Mouse (Mus musculus) heart, embryonic 10.5 days (tissue): ENCODE data around the gene Isca2. TPM values are rescaled to one million over a fixed set of nuclear protein-coding genes. Genes with fewer than 3 reads are reported as not detected.

Source experiments
- DNase-seq: peaks from one replicate; pipeline ENCODE4 v3.0.0-alpha.2; 2017; ENCODE audit warnings: low spot score
- H3K27ac ChIP-seq: fragments of 300-500 bp; sonication (generic); 2 replicates; pipeline ENCODE4 v1.5.1; 2016; ENCODE audit warnings: mild to moderate bottlenecking
- H3K27me3 ChIP-seq: fragments of 300-500 bp; sonication (generic); 2 replicates; pipeline ENCODE4 v1.6.1; 2016; ENCODE audit warnings: mild to moderate bottlenecking; ENCODE audit not compliant: poor library complexity, insufficient read depth, severe bottlenecking
- H3K36me3 ChIP-seq: fragments of 300-500 bp; sonication (generic); 2 replicates; pipeline ENCODE4 v1.6.1; 2016; ENCODE audit warnings: mild to moderate bottlenecking, moderate library complexity
- H3K4me1 ChIP-seq: fragments of 300-500 bp; sonication (generic); 2 replicates; pipeline ENCODE4 v1.6.1; 2016; ENCODE audit warnings: mild to moderate bottlenecking
- H3K4me3 ChIP-seq: fragments of 300-500 bp; sonication (generic); 2 replicates; pipeline ENCODE4 v1.5.1; 2016; ENCODE audit warnings: mild to moderate bottlenecking, moderate library complexity
- H3K9me3 ChIP-seq: fragments of 300-500 bp; sonication (generic); 2 replicates; pipeline ENCODE4 v1.6.1; 2016; ENCODE audit warnings: mild to moderate bottlenecking, moderate library complexity
- WGBS: fragments of 180-500 bp; shearing (Covaris S2); methylation state at CpG from one replicate; pipeline ENCODE4 v1.1.7; 2016; 5-methylcytosine and 5-hydroxymethylcytosine counted together
- polyA plus RNA-seq: library from polyadenylated mRNA; unstranded; fragments of >200 nt; fragmentation: Nextera tagmentation; extraction: Ambion mirVana; gene quantifications from 2 replicates; pipeline ENCODE4 v1.2.1, GENCODE M21; 2016

Isca2 gene
- 142 and 145 TPM in 2 replicates for polyA plus RNA-seq

- no peaks in the 10 kb centered on the region for H3K27me3 ChIP-seq
- under 1% methylated on average over 50 of the region's 50 CpGs for WGBS
- H3K4me3 ChIP-seq, result peak within 1 kb of the TSS; percentile 75
- peaks cover 16% of the 10 kb centered on the region for H3K4me1 ChIP-seq
- no peaks in the 10 kb centered on the region for H3K9me3 ChIP-seq
- peaks cover 16% of the 10 kb centered on the region; the same call in 1 of the 2 replicates for H3K36me3 ChIP-seq
- DNase-seq, result peak; percentile 99
- H3K27ac ChIP-seq, result peak within 1 kb of the TSS; percentile 95
Observed at GRCm38 (mm10) chr12:84772726-84773441, at the start of gene Isca2, which contains the start of gene Npc2. TSS of gene Isca2 (plus strand) at chr12:84773251. TSS of gene Npc2 (minus strand) at chr12:84773152.

GRCm38 (mm10) chr12:84726391-84726790 lies 46.7 kb upstream of the Isca2 start:
- DNase-seq, result no peak
- H3K27ac ChIP-seq, result no peak overlapping the region
- H3K36me3 ChIP-seq, result no peaks in the 10 kb centered on the region
- H3K9me3 ChIP-seq, result no peaks in the 10 kb centered on the region
- no peaks in the 10 kb centered on the region for H3K27me3 ChIP-seq
- H3K4me1 ChIP-seq, result peaks cover 10% of the 10 kb centered on the region; the same call in 1 of the 2 replicates
- 78% methylated on average over 4 of the region's 4 CpGs for WGBS
- no peak overlapping the region for H3K4me3 ChIP-seq

GRCm38 (mm10) chr12:84726986-84727385 lies 46.1 kb upstream of the Isca2 start:
- WGBS, result 51% methylated on average over 4 of the region's 4 CpGs
- no peak for DNase-seq
- Histone ChIP-seq H3K27ac (no peak overlapping the region), H3K4me1 (peaks cover 10% of the 10 kb centered on the region; the same call in 1 of the 2 replicates), H3K36me3 (no peaks in the 10 kb centered on the region), H3K4me3 (no peak overlapping the region), H3K27me3 (no peaks in the 10 kb centered on the region), H3K9me3 (no peaks in the 10 kb centered on the region)

- no peak for DNase-seq
Observed at GRCm38 (mm10) chr12:84727434-84727833, 45.6 kb upstream of the Isca2 start.

GRCm38 (mm10) chr12:84728421-84728820 lies 44.6 kb upstream of the Isca2 start:
- no peak overlapping the region for H3K4me3 ChIP-seq
- DNase-seq, result no peak
- no peaks in the 10 kb centered on the region for H3K36me3 ChIP-seq
- no peaks in the 10 kb centered on the region for H3K27me3 ChIP-seq
- WGBS, result 87% methylated on average over 10 of the region's 10 CpGs
- peaks cover 19% of the 10 kb centered on the region for H3K4me1 ChIP-seq
- H3K9me3 ChIP-seq, result no peaks in the 10 kb centered on the region
- H3K27ac ChIP-seq, result no peak overlapping the region

More at GRCm38 (mm10) chr12:84727434-84727833, 45.6 kb upstream of the Isca2 start:
- H3K4me1 ChIP-seq, result peaks cover 10% of the 10 kb centered on the region; the same call in 1 of the 2 replicates
- no peak overlapping the region for H3K4me3 ChIP-seq
- H3K36me3 ChIP-seq, result no peaks in the 10 kb centered on the region
- no peak overlapping the region for H3K27ac ChIP-seq
- H3K27me3 ChIP-seq, result no peaks in the 10 kb centered on the region
- no peaks in the 10 kb centered on the region for H3K9me3 ChIP-seq
- 76% methylated on average over 5 of the region's 5 CpGs for WGBS

GRCm38 (mm10) chr12:84733366-84733765 lies 39.7 kb upstream of the Isca2 start:
- no peaks in the 10 kb centered on the region for H3K36me3 ChIP-seq
- DNase-seq, result no peak
- 51% methylated on average over 13 of the region's 13 CpGs for whole genome bisulfite sequencing
- H3K4me3 ChIP-seq, result no peak overlapping the region; the same call in 1 of the 2 replicates
- peaks cover 16% of the 10 kb centered on the region for H3K4me1 ChIP-seq
- no peaks in the 10 kb centered on the region for H3K27me3 ChIP-seq
- H3K9me3 ChIP-seq, result no peaks in the 10 kb centered on the region
- no peak overlapping the region for H3K27ac ChIP-seq

- Histone ChIP-seq H3K4me3 (no peak overlapping the region), H3K36me3 (no peaks in the 10 kb centered on the region), H3K27me3 (no peaks in the 10 kb centered on the region), H3K27ac (no peak overlapping the region), H3K4me1 (peaks cover 7% of the 10 kb centered on the region), H3K9me3 (no peaks in the 10 kb centered on the region)
- WGBS, result 77% methylated on average over 10 of the region's 10 CpGs
- no peak for DNase-seq
Observed at GRCm38 (mm10) chr12:84743496-84743895, 29.6 kb upstream of the Isca2 start.

- no peak overlapping the region for H3K4me3 ChIP-seq
- DNase-seq, result no peak
- no peak overlapping the region for H3K27ac ChIP-seq
- 37% methylated on average over 4 of the region's 4 CpGs for WGBS
- H3K4me1 ChIP-seq, result peaks cover 7% of the 10 kb centered on the region
- H3K9me3 ChIP-seq, result no peaks in the 10 kb centered on the region
- no peaks in the 10 kb centered on the region for H3K36me3 ChIP-seq
- no peaks in the 10 kb centered on the region for H3K27me3 ChIP-seq
Observed at GRCm38 (mm10) chr12:84745700-84746099, 27.4 kb upstream of the Isca2 start.

- 67% methylated on average over 3 of the region's 3 CpGs for WGBS
- H3K9me3 ChIP-seq, result no peaks in the 10 kb centered on the region
Observed at GRCm38 (mm10) chr12:84748134-84748533, 24.9 kb upstream of the Isca2 start.

GRCm38 (mm10) chr12:84750661-84751060 lies 22.4 kb upstream of the Isca2 start:
- Histone ChIP-seq H3K27ac (no peak overlapping the region), H3K36me3 (peaks cover 2% of the 10 kb centered on the region), H3K4me3 (no peak overlapping the region), H3K9me3 (no peaks in the 10 kb centered on the region), H3K27me3 (no peaks in the 10 kb centered on the region), H3K4me1 (peaks cover 7% of the 10 kb centered on the region)
- 72% methylated on average over 14 of the region's 14 CpGs for WGBS
- no peak for DNase-seq

More at GRCm38 (mm10) chr12:84748134-84748533, 24.9 kb upstream of the Isca2 start:
- Histone ChIP-seq H3K36me3 (no peaks in the 10 kb centered on the region), H3K27me3 (no peaks in the 10 kb centered on the region), H3K4me1 (peaks cover 7% of the 10 kb centered on the region), H3K27ac (no peak overlapping the region), H3K4me3 (no peak overlapping the region)
- DNase-seq, result no peak

GRCm38 (mm10) chr12:84752131-84752977 lies 20.7 kb upstream of the Isca2 start:
- WGBS, result 52% methylated on average over 14 of the region's 14 CpGs
- no peak for DNase-seq
- no peak overlapping the region for H3K27ac ChIP-seq
- peaks cover 4% of the 10 kb centered on the region; the same call in 1 of the 2 replicates for H3K4me1 ChIP-seq
- H3K36me3 ChIP-seq, result peaks cover 15% of the 10 kb centered on the region
- H3K9me3 ChIP-seq, result no peaks in the 10 kb centered on the region
- no peak overlapping the region for H3K4me3 ChIP-seq
- no peaks in the 10 kb centered on the region for H3K27me3 ChIP-seq

GRCm38 (mm10) chr12:84755008-84755695 lies 17.9 kb upstream of the Isca2 start:
- peaks cover 4% of the 10 kb centered on the region; the same call in 1 of the 2 replicates for H3K4me1 ChIP-seq
- peaks cover 27% of the 10 kb centered on the region for H3K36me3 ChIP-seq
- peak; percentile 83 for DNase-seq
- H3K9me3 ChIP-seq, result no peaks in the 10 kb centered on the region
- no peak overlapping the region for H3K27ac ChIP-seq
- WGBS, result 63% methylated on average over 16 of the region's 16 CpGs
- H3K27me3 ChIP-seq, result no peaks in the 10 kb centered on the region
- no peak overlapping the region for H3K4me3 ChIP-seq
